Mouse (Mus musculus): ENCODE measurements around the gene Gm48551. TPM values are rescaled to one million over a fixed set of nuclear protein-coding genes. Genes with fewer than 3 reads are reported as not detected.

Gene Gm48551
- polyA plus RNA-seq, 1 experiment = 3.8 TPM

DNA sequence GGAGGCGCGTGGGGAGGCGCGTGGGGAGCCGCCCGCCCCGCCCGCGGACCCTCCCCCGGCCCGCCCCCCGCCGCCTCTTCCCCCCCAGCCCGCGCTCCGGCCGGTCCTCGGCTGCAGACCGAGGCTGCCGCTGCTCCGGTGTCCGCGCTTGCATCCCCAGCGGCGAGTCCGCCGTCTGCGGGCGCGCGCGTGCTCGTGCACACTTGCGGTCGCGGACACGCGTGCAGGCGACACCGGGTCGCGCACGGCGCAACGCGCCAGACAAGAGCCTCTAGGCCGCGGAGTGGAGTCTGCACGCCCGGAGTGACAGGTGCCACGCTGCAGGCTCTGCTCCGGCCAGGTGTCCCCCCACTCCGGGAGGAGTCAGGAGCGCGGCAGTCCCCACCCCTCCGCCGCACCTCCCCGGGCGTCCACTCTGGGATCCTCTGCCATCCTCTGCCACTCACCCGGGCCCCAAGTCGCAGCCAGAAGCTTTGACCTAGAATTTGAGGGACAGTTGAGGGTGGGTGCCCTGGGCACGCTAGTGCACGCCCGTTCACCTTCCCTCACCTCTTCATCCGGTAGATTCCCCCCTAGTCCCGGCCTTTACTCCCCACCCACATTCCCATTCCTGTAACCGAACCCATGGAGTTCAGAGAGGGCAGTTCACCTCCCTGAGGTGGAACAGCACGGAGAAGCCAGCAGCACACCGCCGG, 46.7 kb downstream of the Gm48551 start:
- DNase-seq (ENCODE audit: low spot score) = peak; percentile 65

DNA sequence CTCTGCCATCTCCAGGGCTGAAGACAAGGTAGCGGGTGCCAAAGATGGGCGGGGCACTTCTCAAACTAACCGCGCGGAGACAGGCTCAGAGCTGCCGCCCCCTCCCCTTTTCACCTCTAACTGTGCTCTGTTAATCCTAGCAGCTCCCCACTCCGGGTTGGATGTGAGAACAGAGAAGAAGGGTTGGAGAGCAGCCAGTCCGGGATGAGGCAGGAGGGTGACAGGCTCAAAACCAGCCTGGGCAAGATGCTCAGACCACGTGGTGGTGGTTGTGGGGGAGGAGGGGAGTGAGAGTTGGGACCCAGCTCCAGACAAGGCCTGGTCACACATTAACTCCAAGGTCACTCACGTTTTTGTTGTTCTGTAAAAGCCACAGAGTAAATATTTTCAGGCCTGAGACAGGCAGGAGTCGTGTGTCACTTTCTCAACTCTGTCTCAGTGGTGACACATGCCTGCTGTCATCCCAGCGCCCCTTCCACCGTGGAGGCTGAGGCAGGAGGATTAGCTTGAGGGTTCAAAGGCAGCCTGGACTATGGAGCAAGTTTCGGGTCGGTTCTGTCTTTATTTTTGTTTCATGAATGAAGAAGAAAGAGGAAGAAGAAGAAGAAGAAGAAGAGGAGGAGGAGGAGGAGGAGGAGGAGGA, 47.4 kb downstream of the Gm48551 start:
- peak; percentile 25 for DNase-seq (ENCODE audit: low spot score)

DNA sequence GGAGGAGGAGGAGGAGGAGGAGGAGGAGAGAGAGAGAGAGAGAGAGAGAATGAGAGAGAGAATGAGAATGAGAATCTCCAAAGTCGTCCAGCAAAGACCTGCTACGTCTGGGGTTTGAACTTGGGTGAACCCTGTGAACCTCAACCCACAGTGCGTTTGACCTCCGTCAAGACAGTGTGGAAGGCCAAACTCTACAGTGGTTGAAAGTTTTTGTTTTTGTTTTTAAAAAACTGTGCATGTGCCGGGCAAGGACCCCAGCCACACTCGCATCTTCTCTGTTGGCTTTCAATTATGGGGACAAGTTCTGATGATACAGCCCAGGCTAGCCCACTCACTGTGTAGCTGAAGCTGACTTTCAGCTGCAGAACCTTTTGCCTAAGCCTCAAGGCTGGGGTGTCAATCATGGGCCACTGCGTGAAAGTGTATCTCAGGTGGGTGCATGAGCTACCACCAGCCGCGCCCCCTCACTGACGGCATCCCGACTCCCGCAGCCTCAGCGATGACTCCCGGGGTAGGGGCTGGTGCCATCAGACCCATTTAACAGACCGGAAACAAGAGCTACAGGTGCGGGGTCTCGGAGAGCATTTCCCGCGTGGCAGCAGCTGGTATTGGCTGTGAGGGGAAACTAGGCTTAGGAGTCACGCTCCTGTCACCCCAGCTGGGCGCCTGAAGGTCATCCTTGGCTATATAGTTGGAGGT, 48.1 kb downstream of the Gm48551 start:
- DNase-seq (ENCODE audit: low spot score) = no peak

DNA sequence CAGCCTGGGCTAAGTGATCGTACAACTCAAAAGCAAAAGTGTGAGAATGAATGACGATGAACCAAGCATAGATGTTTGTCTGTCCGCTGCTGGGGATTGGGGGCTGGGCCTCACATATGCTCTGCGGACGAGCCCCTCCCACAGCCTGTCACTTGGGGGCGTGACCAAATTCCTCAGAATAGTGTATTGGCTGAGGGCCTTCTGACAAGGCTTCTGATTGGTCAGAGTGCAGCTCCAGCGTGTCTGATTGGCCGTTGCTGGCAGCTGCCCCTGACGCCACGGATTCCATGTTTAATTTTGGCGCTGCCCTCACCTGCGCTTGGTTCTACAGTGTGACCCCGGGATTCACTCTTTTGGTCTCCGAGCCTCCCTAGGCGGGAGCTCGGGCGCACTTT, 48.6 kb downstream of the Gm48551 start:
- peak; percentile 65 for DNase-seq (ENCODE audit: low spot score)

DNA sequence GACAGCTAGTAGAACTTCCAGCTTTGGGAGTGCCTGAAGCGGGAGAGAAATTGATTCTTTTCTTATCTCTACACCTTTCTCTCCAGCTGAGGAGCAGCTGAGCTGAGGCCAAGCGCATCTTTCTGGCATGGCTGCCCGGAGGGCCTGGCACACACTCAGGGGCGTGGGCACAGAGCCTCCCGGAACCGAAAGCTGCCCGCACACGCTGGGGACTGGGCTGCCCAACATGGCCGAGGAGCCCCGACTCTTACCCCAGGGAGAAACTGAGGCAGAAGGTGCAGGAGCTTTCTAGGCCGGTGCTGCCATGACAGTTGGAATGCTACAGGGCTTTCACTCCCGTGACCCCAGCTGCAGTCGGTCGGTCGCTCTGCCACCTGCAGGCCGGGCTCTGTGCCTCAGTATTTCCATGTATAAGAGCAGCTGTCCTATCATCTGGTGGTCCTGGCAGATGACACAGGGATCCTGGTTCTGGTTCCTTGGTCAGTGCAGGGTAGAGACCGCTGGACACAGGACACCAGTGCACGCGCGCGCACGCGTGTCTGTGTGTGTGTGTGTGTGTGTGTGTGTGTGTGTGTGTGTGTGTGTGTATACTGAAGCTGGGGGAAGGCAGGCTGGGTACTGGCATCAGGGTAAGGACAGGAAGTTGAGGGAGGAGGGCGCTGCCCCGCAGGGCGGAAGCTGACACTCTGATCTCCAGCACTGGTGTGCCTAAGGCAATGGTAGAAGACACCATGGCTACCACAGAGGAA, 49.4 kb downstream of the Gm48551 start:
- DNase-seq (ENCODE audit: low spot score) = peak; percentile 34

DNA sequence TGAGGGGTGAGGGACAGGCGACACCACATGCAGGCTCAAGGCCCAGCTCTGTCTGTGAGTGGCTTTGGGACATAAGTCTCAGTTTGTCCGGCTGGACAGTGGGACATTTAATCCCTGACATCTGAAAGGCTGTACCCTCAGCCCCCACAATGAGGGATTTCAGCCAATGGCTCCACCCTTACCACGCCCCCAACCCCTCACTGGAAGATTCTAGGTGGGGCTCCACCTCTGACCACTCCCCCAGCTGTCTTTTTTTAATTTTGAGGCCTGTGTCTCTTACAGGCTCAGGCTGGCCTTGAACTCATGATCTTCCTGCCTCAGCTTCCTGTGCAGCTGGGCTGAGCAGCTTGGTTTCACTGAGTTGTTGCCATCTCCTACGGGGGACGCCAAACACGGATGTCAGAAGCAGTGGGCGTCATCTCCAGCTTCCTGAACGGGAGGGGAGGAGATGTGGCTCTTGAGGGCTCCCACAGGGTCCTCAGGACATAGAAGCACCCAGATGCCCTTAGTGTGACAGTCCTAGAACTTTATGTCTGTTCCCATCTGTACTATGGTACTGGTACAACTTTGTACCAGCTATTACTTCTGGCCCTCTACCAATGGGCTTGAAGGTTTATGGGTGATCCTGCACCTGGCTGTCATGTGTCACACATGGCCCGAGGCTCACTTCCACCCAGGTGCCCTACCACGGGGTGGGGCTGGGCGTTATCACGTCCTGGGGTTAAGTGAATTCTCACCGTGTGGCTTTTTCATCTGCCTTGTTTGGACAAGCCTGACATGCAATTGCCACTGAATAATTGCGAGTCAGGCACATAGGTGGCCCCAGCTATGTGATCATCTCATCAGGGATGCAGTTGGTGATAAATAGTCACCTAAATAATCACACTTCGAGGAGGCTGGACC, 50.3 kb downstream of the Gm48551 start:
- DNase-seq (ENCODE audit: low spot score) = peak; percentile 22

DNA sequence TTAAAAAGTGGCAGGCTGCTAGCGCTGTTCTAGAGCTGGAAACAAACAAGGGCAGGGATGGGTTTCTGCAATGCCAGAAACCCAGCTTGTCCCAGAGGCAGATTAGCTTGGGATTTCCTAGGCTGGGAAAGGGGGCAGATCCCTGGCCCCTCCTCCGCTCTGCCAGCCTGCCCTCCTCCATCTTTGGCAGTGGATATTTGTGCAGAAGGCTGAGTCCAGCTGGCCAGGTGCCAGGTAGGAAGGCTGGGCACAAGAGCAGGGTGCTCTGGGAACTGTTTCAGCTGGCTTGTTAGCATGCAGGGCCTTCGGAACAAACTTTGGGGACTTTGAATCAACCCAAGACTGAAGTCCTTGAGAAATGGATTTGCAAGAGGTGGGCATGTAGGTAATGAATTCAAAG, 51.2 kb downstream of the Gm48551 start:
- DNase-seq (ENCODE audit: low spot score) = peak; percentile 53

DNA sequence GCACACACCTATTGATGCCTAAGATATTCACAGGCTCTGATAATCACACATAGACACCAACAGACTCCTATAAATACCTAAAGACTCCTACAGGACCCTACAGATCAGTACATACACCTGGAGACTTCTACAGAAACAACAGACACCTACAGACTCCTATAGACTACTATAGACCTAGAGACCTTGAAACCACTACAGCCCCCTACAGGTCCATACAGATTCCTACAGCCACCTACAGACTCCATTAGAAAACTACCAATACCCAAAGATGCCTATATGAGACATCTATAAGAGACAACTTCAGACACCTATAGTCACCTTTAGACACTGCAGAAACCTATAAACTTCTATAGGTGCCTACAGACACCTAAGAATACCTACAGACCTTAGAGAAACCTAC, 56.8 kb downstream of the Gm48551 start:
- DNase-seq (ENCODE audit: low spot score) = no peak

Other genes with a start within 250 kb of the Gm48551 start
- 30.0 and 39.0 TPM in 2 replicates for gene Zbtb7a, start 249.2 kb upstream of the Gm48551 start, polyA plus RNA-seq (2012; rRNA removed)
- 12.5 and 17.9 TPM in 2 replicates for gene Pias4, start 216.5 kb upstream of the Gm48551 start, polyA plus RNA-seq (2012; rRNA removed)
- 1,109 and 1,486 TPM in 2 replicates for gene Eef2, start 207.8 kb upstream of the Gm48551 start, polyA plus RNA-seq (2012; rRNA removed)
- 58.2 and 61.1 TPM in 2 replicates for gene Dapk3, start 201.5 kb upstream of the Gm48551 start, polyA plus RNA-seq (2012; rRNA removed)
- gene 4930442H23Rik, start 200.6 kb upstream of the Gm48551 start, polyA plus RNA-seq (2012; rRNA removed) = not detected in 2 replicates
- not detected in 2 replicates for gene Nmrk2, start 182.4 kb upstream of the Gm48551 start, polyA plus RNA-seq (2012; rRNA removed)
- 0.10 and 0.13 TPM in 2 replicates for gene Atcay, start 153.6 kb upstream of the Gm48551 start, polyA plus RNA-seq (2012; rRNA removed)
- 29.3 and 34.4 TPM in 2 replicates for gene Zfr2, start 151.3 kb upstream of the Gm48551 start, polyA plus RNA-seq (2012; rRNA removed)
- gene Matk, start 131.5 kb upstream of the Gm48551 start, polyA plus RNA-seq (2012; rRNA removed) = 2.2 and 2.6 TPM in 2 replicates
- 95.9 and 103 TPM in 2 replicates for gene Mrpl54, start 117.5 kb upstream of the Gm48551 start, polyA plus RNA-seq (2012; rRNA removed)
- 45.9 and 48.3 TPM in 2 replicates for gene Apba3, start 117.5 kb upstream of the Gm48551 start, polyA plus RNA-seq (2012; rRNA removed)
- gene Tjp3, start 92.9 kb upstream of the Gm48551 start, polyA plus RNA-seq (2012; rRNA removed) = 23.7 and 25.1 TPM in 2 replicates
- gene Pip5k1c, start 91.5 kb upstream of the Gm48551 start, polyA plus RNA-seq (2012; rRNA removed) = 38.6 and 48.9 TPM in 2 replicates
- gene Cactin, start 63.4 kb upstream of the Gm48551 start, polyA plus RNA-seq (2012; rRNA removed) = 27.7 and 29.5 TPM in 2 replicates
- gene Tbxa2r, start 55.7 kb upstream of the Gm48551 start, polyA plus RNA-seq (2012; rRNA removed) = 9.3 and 11.6 TPM in 2 replicates
- 3.2 and 6.5 TPM in 2 replicates for gene Gipc3, start 41.2 kb upstream of the Gm48551 start, polyA plus RNA-seq (2012; rRNA removed)
- 82.9 and 91.7 TPM in 2 replicates for gene Hmg20b, start 34.0 kb upstream of the Gm48551 start, polyA plus RNA-seq (2012; rRNA removed)
- gene Mfsd12, start 27.0 kb upstream of the Gm48551 start, polyA plus RNA-seq (2012; rRNA removed) = 12.1 and 12.4 TPM in 2 replicates
- gene 4930404N11Rik, start 18.6 kb upstream of the Gm48551 start, polyA plus RNA-seq (2012; rRNA removed) = 1.9 and 2.1 TPM in 2 replicates
- 34.1 and 34.4 TPM in 2 replicates for gene Fzr1, start 6.0 kb upstream of the Gm48551 start, polyA plus RNA-seq (2012; rRNA removed)
- gene Dohh, start within 50 bp of the Gm48551 start, polyA plus RNA-seq (2012; rRNA removed) = 42.9 and 47.4 TPM in 2 replicates
- gene Gm48552, start 4.5 kb downstream of the Gm48551 start, polyA plus RNA-seq (2012; rRNA removed) = 2.7 and 3.6 TPM in 2 replicates
- gene Smim24, start 8.6 kb downstream of the Gm48551 start, polyA plus RNA-seq (2012; rRNA removed) = 5.0 and 6.9 TPM in 2 replicates
- 28.4 and 67.0 TPM in 2 replicates for gene Nfic, start 71.2 kb downstream of the Gm48551 start, polyA plus RNA-seq (2012; rRNA removed)
- 0.44 and 0.49 TPM in 2 replicates for gene Celf5, start 98.2 kb downstream of the Gm48551 start, polyA plus RNA-seq (2012; rRNA removed)
- 79.9 and 89.6 TPM in 2 replicates for gene Ncln, start 111.9 kb downstream of the Gm48551 start, polyA plus RNA-seq (2012; rRNA removed)
- gene S1pr4, start 115.7 kb downstream of the Gm48551 start, polyA plus RNA-seq (2012; rRNA removed) = 2.2 and 2.3 TPM in 2 replicates
- 16.1 and 16.2 TPM in 2 replicates for gene Gna15, start 139.8 kb downstream of the Gm48551 start, polyA plus RNA-seq (2012; rRNA removed)
- 84.0 and 88.5 TPM in 2 replicates for gene Gna11, start 160.7 kb downstream of the Gm48551 start, polyA plus RNA-seq (2012; rRNA removed)
- gene Aes, start 175.0 kb downstream of the Gm48551 start, polyA plus RNA-seq (2012; rRNA removed) = 385 and 562 TPM in 2 replicates
- 67.4 and 93.4 TPM in 2 replicates for gene Tle2, start 190.1 kb downstream of the Gm48551 start, polyA plus RNA-seq (2012; rRNA removed)
- gene Tle6, start 216.6 kb downstream of the Gm48551 start, polyA plus RNA-seq (2012; rRNA removed) = 38.1 and 47.5 TPM in 2 replicates
- 2.2 and 2.3 TPM in 2 replicates for gene BC025920, start 221.8 kb downstream of the Gm48551 start, polyA plus RNA-seq (2012; rRNA removed)
- gene Sirt6, start 243.3 kb downstream of the Gm48551 start, polyA plus RNA-seq (2012; rRNA removed) = 21.3 and 21.5 TPM in 2 replicates
- gene Ankrd24, start 244.1 kb downstream of the Gm48551 start, polyA plus RNA-seq (2012; rRNA removed) = 31.0 and 37.3 TPM in 2 replicates